Mouse (Mus musculus) frontal cortex, postnatal 25 days (tissue): ENCODE data around the gene Mettl7a2.
A peak's percentile ranks its signal among the peaks of the same experiment; 100 is the strongest.
"Not testable (repeated sequence)": the region's sequence is repeated elsewhere in the genome, so short reads cannot be mapped to it uniquely, and the experiment has no call there.

ENCODE experiments used
- DNase-seq, 2 experiments: peaks; one replicate each; pipeline ENCODE4 v3.0.0; 2022; ENCODE audit warnings: low spot score in 2 of 2

Mettl7a2 gene

DNA sequence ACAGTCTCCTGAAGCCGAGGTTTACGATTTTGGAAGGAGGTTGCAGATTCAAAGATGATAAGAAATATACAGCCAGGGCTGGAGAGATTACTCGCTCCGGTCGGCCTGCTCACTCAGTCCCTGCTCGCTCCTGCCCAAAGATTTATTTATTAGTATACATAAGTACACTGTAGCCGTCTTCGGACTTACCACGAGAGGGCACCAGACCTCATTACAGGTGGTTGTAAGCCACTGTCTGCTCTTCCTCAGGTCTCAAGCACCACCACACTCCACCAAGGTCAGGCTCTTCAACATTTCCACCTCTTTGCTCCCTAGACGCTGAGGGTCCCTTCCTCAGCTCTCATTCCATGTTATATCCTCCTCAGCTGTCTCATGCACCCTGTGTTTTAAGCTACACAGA is 15.2 kb upstream of the Mettl7a2 start:
- DNase-seq, result peak in 1 of 2 experiments; percentile 21

GRCm38 (mm10) chr15:100341314-100341980 is 11.6 kb upstream of the Mettl7a2 start:
- DNase-seq, result not testable (repeated sequence)

GRCm38 (mm10) chr15:100345484-100345883 is 7.5 kb upstream of the Mettl7a2 start:
- no peak for DNase-seq

- DNase-seq, result no peak
Measured at GRCm38 (mm10) chr15:100346761-100347160, 6.2 kb upstream of the Mettl7a2 start.

GRCm38 (mm10) chr15:100349496-100349895 is 3.5 kb upstream of the Mettl7a2 start:
- no peak for DNase-seq

DNA sequence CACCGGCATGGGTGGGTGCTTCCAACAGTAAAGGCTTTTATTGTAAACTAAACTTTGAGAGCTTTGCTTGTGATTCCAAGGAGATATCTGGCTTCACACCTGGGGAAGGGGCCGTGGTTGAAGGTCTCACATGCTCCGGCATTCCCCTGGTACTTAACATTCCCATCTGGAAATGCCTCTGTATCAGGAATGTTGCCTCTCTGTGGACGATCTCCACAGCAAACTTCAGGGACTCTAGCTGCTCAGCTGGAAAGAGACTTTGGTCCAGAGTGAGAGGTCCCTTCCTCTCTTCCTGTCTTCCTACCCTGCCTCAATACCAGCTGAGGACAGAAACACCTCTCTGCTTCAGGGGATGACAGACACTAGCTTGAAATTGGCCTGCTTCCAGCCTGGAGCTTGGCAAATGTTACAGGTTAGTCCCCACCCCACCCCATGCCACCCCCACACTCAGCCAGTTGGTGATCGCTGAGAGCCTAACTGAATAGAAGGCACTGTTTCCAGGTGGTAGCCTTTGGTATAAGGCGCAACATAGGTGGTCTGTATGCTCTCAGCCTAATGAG is 1.4 kb upstream of the Mettl7a2 start:
- no peak for DNase-seq

DNA sequence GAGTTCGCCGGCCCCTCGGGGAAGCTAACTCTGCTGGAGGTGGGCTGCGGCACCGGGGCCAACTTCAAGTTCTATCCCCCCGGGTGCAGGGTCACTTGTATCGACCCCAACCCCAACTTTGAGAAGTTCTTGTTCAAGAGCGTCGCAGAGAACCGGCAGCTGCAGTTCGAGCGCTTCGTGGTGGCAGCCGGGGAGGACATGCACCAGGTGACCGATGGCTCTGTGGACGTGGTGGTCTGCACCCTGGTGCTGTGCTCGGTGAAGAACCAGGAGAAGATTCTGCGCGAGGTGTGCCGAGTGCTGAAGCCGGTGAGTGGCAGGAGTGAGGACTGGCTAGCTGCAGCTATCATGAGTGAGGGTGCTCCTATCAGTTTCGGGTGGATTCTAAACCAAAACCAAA is 399 bp downstream of the Mettl7a2 start:
- DNase-seq, result not testable (repeated sequence)

- DNase-seq, result no peak
Measured at GRCm38 (mm10) chr15:100355876-100356275, 2.9 kb downstream of the Mettl7a2 start.

DNA sequence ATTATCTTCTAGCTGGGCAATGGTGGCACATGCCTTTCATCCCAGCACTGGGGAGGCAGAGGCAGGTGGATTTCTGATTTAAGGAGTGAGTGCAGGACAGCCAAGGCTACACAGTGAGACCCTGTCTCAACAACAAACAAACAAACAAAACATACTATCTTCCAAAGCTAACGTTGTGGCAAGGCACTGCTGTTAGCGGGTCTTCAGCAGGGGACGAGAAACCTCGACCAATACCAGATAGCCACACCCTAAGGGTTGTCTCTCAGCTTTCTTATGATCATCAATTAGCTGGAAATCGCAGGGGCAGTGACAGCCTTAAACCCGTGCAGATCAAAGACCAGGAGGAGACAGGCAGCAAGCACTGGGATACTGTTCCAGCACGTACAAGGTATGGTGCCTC is 11.2 kb downstream of the Mettl7a2 start, which contains the start of gene Higd1c:
TSS of gene Higd1c (plus strand) at position 301 of the 400 bp plus-strand sequence.
- DNase-seq, result no peak

DNA sequence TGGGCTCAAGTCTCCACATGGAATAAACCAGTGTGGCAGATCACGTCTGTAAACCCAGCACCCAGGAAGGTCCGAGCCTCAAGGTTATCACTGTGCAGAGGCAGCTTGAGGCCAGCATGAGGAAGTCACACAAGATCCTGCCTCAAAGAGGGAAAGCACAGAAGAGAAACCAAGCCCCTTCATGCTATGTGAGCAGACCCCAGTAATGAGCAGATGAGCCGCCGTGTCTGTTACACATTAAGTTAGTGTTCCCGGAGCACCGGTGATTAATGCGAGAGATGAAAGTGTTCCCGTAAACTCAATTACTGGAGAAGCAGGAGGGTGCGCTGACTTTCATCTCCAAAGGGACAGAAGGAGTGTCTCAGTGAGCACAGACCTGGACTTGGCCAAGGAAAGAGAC is 13.0 kb downstream of the Mettl7a2 start:
- not testable (repeated sequence) for DNase-seq

- no peak for DNase-seq
Measured at GRCm38 (mm10) chr15:100367119-100367518, 14.1 kb downstream of the Mettl7a2 start.

- DNase-seq, result peak; percentile 48 to 60
Measured at GRCm38 (mm10) chr15:100375066-100375465, 22.1 kb downstream of the Mettl7a2 start.

DNA sequence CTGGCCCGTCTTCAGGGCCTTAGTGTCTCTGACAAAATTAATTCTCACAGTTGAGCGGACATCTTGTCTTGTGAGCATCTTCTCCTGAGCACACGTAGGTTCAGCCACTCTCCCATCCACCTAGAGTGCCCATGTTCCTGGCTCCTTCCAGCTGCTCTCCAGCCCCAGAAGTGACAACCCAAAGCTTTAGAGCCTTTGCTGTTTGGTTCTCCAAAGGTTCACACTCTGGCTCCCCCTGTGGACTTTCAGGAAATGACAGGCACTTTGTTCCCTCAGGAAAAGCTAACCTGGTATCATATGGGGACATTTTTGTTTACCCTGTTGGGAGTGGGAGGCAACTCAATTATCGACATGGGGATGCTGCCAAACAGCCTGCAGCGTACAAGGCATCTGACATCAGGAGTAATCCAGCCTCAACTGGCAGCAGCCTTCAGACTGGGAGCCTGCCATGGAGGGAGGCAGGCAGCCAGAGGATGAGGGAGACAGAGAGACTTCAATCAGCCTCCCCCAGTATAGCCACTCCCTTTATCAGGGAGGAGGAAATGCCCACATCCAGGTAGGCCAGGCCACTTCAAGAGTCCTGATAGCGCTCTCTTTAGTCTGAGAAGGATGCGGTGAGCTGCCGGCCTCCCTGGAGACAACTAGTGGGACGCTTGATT is 25.0 kb downstream of the Mettl7a2 start:
- not testable (repeated sequence) for DNase-seq

DNA sequence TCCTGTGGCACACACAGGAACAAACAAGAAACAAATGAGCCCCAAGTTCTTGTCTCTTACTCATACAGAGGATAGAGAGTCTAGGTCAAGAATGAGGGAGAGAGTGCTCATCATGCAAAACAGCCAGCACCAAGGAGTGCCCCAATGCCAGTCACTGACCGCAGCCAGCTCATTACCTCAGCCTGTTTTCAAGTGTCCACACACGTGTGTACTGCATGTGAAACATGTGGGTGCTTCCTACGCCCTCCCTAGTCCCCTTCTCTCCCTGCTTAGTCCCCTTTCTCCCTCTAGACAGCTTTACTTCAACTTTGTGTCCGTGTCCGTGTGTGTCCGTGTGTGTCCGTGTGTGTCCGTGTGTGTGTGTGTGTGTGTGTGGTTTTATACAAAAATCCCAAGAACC is 26.7 kb downstream of the Mettl7a2 start:
- DNase-seq, result no peak

- no peak for DNase-seq
Measured at GRCm38 (mm10) chr15:100380104-100380503, 27.1 kb downstream of the Mettl7a2 start.

- DNase-seq, result no peak
Measured at GRCm38 (mm10) chr15:100385705-100386104, 32.7 kb downstream of the Mettl7a2 start.

- DNase-seq, result no peak
Measured at GRCm38 (mm10) chr15:100387544-100388223, 34.7 kb downstream of the Mettl7a2 start.

GRCm38 (mm10) chr15:100388224-100388835 is 35.3 kb downstream of the Mettl7a2 start:
- no peak for DNase-seq

DNA sequence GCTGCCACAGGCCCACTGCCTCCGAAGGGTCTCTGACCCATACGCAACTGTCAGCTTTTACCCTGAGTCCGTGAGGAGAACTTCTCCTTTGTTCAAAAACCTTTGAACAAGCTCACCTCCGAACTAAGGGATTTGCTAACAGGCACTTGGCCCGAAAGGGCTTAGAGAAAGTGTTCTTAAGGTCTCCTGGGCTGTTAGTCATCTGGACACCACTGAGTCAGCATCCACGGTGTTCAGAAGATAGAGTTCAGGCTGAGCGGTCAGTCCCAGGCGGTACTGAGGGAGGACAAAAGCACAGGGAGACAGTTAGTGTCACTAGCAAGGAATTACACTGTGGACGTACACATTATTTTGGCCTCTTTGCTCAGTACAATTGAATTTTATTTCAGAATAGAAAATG is 35.9 kb downstream of the Mettl7a2 start:
- DNase-seq, result no peak

DNA sequence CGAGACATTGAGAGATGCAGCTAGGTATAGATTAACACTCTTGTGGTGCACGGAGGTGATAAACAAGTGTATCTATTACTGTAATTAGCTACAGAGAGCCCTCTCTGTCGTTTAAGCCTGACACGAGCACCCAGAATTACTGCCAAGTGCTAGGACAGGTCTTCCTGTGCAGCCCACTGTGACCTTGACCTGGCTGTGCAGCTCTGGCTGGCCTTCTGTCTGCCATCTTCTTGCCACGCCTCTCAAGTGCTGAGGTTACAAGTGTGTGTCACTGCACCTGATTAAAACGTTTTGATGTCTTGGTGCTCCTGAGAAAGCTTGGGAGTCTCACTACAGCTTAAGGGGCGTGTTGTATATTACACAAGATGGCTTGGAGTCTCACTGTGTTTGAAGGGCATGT is 38.1 kb downstream of the Mettl7a2 start:
- no peak for DNase-seq

DNA sequence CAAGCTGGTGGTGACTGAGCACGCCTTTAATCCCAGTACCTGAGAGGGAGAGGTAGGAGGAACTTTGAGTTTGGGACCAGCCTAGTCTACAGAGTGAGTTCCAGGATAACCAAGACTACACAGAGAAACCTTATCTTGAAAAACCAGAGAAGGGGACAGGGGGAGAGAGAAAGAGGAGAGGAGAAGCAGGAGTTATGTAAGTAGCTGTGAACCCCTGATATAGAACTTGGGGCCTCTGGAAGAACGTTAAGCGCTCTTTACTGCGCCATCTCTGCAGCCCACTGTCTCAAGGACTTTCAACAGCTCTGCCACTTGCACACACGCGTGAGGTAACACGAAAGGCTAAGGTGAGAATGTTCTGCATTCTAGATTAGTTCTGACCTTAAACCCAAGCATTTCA is 38.6 kb downstream of the Mettl7a2 start:
- DNase-seq, result no peak

- no peak for DNase-seq
Measured at GRCm38 (mm10) chr15:100393016-100393415, 40.0 kb downstream of the Mettl7a2 start.
